Mouse (Mus musculus): Measurements from ENCODE around the gene Rgs12. TPM values are rescaled to one million over a fixed set of nuclear protein-coding genes. Genes with fewer than 3 reads are reported as not detected.

Rgs12 gene
- 5.2 TPM for polyA plus RNA-seq (2014; fragmentation: Illumina TruSeq; extraction: RNeasy Lipid Tissue Mini Kit (QIAGEN cat#74804); ENCODE audit: low replicate concordance)

DNA sequence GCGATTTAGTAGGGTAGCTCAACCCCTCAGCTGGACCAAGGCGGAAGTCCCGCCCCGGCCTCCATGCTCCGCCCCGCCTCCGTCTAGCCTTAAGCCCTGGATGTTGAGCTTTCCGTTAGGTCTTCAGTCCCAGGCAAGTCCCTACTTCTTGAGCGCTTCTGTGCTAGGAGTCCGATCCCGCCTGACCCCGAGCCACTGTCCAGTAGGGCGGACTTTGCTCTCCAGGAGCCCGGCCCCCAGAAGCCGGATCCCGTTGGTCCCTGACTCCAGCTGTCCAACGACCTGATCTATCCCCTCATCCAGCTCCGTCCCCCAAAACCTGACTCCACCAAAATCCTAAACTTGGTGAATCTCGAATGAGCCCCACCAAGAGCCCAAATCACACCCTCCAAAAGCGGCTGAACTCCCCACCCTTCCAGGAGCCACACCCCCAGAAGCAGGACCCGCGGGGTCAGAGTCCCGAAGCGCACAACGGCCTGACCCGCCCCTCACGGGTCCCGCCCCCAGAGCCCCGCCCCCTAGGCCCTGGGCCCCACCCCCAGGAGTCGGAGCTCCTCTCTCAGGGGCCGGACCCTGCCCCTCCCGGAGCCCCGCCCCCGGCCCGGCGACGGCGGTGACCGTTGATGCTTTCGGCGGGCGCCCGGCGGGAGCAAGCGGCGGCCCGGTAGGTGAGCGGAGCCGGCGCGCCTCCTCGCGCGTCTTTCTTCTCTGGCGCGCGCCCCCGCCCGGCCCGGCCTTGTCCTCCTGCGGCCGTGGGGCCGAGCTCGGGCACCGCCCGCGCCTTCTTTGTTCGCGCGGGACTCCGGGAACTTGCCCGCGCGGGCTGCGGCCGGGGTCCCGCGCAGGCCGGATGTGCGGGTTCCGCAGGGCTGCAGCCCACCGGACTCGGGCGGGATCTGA, at the start of gene Rgs12:
Rgs12 (plus strand) TSS at position 585 of the 900 bp plus-strand sequence.

DNA sequence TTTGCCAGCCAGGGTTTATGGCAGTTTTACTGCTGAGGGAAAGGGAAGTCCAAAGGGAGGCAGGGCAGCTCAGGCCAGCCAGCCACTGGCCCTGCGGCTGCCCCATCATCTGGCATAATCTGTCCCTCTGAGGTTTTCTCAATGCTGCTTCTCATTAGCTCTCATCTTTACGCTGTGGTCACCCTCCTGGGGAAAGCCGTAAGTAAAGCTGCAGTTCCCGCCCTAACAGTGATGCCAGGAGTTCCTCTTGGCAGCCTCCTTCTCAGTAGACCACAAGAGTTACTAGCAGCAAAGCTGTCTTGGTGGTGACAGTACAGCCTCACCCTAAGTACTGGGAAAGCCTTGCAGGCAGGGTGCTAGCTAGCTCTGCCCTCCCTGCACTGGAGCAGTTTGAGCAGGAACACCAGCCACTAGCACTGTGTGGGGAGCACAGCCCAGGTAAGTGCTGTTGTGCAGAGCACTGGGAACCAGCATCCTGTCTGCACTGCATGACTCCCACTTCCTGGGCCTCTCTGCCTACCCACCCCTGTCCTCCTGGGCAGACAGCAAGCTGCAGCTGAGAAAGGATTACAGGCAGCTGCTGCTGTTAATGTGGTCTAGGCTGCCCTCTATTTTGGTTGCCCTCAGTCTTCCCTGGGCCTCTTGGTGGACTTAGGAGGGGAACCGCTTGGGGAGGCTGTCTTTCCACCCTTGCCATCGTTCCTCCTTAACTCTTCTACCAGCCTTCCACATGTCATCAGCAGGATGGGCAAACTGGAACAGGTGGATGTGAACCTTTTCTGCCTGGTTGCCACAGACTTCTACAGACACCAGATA, 41.1 kb upstream of the Rgs12 start, which contains the start of gene Msantd1:
Msantd1 (plus strand) TSS at position 103 of the 816 bp plus-strand sequence.

GRCm38 (mm10) chr5:35041268-35041829, 92.1 kb downstream of the Rgs12 start, which contains the start of gene Hgfac:
TSS of gene Hgfac (plus strand) at chr5:35041509.

DNA sequence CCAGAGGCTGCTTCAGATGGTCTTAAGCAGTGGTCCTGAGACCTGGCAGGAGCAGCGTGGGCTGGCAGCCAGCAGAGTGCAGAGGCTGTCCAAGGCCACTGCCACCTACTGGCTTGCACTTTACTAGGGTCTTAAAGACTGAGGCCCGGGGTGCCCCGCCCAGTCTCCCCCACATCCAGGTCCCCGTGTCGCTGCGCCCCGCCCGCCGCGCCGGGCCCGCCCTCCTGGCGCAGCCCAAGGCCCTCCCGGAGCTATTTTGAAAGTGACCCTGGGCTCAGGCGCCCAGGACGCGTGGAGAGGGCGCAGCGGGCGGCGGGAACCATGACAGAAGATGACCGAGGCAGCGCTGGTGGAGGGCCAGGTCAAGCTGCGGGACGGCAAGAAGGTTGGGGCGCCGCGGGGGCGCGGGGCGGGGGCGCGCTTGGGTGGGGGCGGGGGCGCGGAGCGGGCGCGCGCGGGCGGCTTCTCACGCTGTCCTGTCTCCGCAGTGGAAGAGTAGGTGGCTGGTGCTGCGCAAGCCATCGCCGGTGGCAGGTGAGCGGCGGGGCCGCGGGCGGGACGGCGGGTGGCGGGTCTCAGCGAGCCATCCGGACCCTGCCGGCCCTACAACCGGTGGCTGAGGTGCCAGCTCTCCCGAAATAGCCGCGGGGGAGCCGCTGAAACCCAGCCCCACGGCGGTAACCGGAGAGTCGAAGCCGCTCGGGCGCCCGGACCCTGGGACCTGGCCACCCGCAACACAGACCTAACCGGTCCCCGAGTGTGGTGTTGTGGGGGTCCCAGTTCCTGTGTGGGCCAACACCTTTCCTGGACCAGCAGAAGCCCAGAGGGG, 107.6 kb downstream of the Rgs12 start, which contains the start of gene Dok7:
Dok7 (plus strand) TSS at position 163 of the 829 bp plus-strand sequence.

Other genes with a start within 250 kb of the Rgs12 start
- 4.3 TPM for gene Htt, start 187.7 kb upstream of the Rgs12 start, polyA plus RNA-seq (2014; fragmentation: Illumina TruSeq; extraction: RNeasy Lipid Tissue Mini Kit (QIAGEN cat#74804); ENCODE audit: low replicate concordance)
- gene Msantd1, start 41.4 kb upstream of the Rgs12 start, polyA plus RNA-seq (2014; fragmentation: Illumina TruSeq; extraction: RNeasy Lipid Tissue Mini Kit (QIAGEN cat#74804); ENCODE audit: low replicate concordance) = not detected
- 0.67 TPM for gene Hgfac, start 92.1 kb downstream of the Rgs12 start, polyA plus RNA-seq (2014; fragmentation: Illumina TruSeq; extraction: RNeasy Lipid Tissue Mini Kit (QIAGEN cat#74804); ENCODE audit: low replicate concordance)
- gene Dok7, start 107.3 kb downstream of the Rgs12 start, polyA plus RNA-seq (2014; fragmentation: Illumina TruSeq; extraction: RNeasy Lipid Tissue Mini Kit (QIAGEN cat#74804); ENCODE audit: low replicate concordance) = not detected
- gene Lrpap1, start 156.3 kb downstream of the Rgs12 start, polyA plus RNA-seq (2014; fragmentation: Illumina TruSeq; extraction: RNeasy Lipid Tissue Mini Kit (QIAGEN cat#74804); ENCODE audit: low replicate concordance) = 2.3 TPM

Measured in small intestine, adult 10 weeks (tissue).